Mouse (Mus musculus): ENCODE measurements around the gene Kdm5d.

Gene Kdm5d

GRCm38 (mm10) chrY:897393-898227 is at the start of gene Kdm5d:
Gene Kdm5d (plus strand): TSS chrY:897788.
- DNase-seq, result peak; percentile 73

GRCm38 (mm10) chrY:872404-872803 is 25.2 kb upstream of the Kdm5d start:
- DNase-seq, result no peak

- DNase-seq, result peak; percentile 42
These were observed 24.6 kb upstream of the Kdm5d start for GRCm38 (mm10) chrY:872855-873549.
